Mouse (Mus musculus): ENCODE measurements around the gene Plcl1. TPM values are rescaled to one million over a fixed set of nuclear protein-coding genes. Genes with fewer than 3 reads are reported as not detected.
A peak's percentile ranks its signal among the peaks of the same experiment; 100 is the strongest.
"Not testable (repeated sequence)": the region's sequence is repeated elsewhere in the genome, so short reads cannot be mapped to it uniquely, and the experiment has no call there.

Gene Plcl1
- polyA plus RNA-seq, 1 experiment from 2014 or later, result 3.8 TPM

- not testable (repeated sequence) for H3K36me3 ChIP-seq (ENCODE audit: control insufficient read depth, insufficient read depth, low read length); H3K27me3 ChIP-seq (ENCODE audit: control insufficient read depth, insufficient read depth, low read length); H3K4me2 ChIP-seq (replicated peaks; ENCODE audit: low read depth, low read length); H3K4me1 ChIP-seq (ENCODE audit: control insufficient read depth, insufficient read depth, low read length); ATAC-seq (ENCODE audit: insufficient number of reproducible peaks, insufficient read depth, low FRiP score, low read depth); H3K9ac ChIP-seq (replicated peaks; ENCODE audit: low read depth, low read length); H3K27ac ChIP-seq (ENCODE audit: low read length); H3K4me3 ChIP-seq (ENCODE audit: low read depth, low read length); H3K9me3 ChIP-seq (ENCODE audit: control insufficient read depth, low read depth, low read length)
- WGBS, result 80% methylated on average over 10 of the region's 10 CpGs
Measured at GRCm38 (mm10) chr1:55487371-55487770, 81.7 kb downstream of the Plcl1 start.

DNA sequence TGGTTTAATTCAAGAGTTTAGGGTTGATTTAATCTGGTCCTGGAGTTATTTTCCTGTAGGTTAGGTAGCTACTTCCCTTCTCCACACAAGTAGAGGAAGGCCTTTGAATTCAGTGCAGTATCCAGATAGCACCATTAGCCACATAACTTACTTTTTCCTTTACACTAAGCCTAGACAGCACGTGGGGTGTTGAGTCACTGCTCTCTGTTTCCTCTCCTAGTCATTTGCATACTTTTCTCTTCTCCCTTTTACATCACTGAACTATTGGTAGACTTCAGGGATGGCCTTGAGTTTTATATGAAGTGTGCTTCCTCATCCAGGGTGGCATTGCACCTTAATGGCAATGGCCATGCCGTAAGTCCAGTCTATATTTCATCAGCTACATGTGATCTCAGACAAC, 82.5 kb downstream of the Plcl1 start:
- Histone ChIP-seq H3K4me2 (replicated peaks; ENCODE audit: low read depth, low read length) (no peak overlapping the region), H3K4me1 (ENCODE audit: control insufficient read depth, insufficient read depth, low read length) (0 out of 2 replicates have a peak, but pooled peaks cover 3% of the 10 kb centered on the region), H3K27ac (ENCODE audit: low read length) (no peak overlapping the region), H3K4me3 (ENCODE audit: low read depth, low read length) (no peak overlapping the region), H3K27me3 (ENCODE audit: control insufficient read depth, insufficient read depth, low read length) (no peaks in the 10 kb centered on the region), H3K36me3 (ENCODE audit: control insufficient read depth, insufficient read depth, low read length) (no peaks in the 10 kb centered on the region), H3K9ac (replicated peaks; ENCODE audit: low read depth, low read length) (no peak overlapping the region), H3K9me3 (ENCODE audit: control insufficient read depth, low read depth, low read length) (no peaks in the 10 kb centered on the region)
- WGBS, result 90% methylated on average over 2 of the region's 2 CpGs
- ATAC-seq (ENCODE audit: insufficient number of reproducible peaks, insufficient read depth, low FRiP score, low read depth), result no peak

DNA sequence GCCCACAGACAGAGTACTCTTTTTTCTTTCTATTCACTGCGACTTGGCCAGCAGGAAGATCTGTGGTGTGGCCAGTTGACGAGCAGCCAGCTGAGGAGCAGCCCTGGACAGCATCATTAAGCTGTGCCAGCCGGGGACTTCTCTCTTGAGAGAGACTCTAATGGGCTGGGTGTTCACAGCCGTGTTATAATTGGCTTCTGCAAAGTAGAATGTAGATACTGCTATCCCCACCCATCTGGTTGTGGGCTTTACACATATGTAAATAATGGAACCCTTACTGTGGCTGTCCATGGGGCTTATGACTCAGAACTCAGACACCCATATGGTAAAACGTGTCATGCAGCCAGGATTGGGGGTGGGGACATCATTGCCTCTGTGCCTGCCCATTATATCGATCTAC, 83.6 kb downstream of the Plcl1 start:
- H3K27me3 ChIP-seq (ENCODE audit: control insufficient read depth, insufficient read depth, low read length), result no peaks in the 10 kb centered on the region
- no peaks in the 10 kb centered on the region for H3K36me3 ChIP-seq (ENCODE audit: control insufficient read depth, insufficient read depth, low read length)
- 47% methylated on average over 6 of the region's 6 CpGs for WGBS
- 0 out of 2 replicates have a peak, but pooled peaks have one; percentile 10 for ATAC-seq (ENCODE audit: insufficient number of reproducible peaks, insufficient read depth, low FRiP score, low read depth)
- H3K4me3 ChIP-seq (ENCODE audit: low read depth, low read length), result no peak overlapping the region
- no peak overlapping the region for H3K27ac ChIP-seq (ENCODE audit: low read length)
- H3K9me3 ChIP-seq (ENCODE audit: control insufficient read depth, low read depth, low read length), result no peaks in the 10 kb centered on the region
- no peak overlapping the region for H3K4me2 ChIP-seq (replicated peaks; ENCODE audit: low read depth, low read length)
- H3K9ac ChIP-seq (replicated peaks; ENCODE audit: low read depth, low read length), result no peak overlapping the region
- H3K4me1 ChIP-seq (ENCODE audit: control insufficient read depth, insufficient read depth, low read length), result 0 out of 2 replicates have a peak, but pooled peaks cover 3% of the 10 kb centered on the region

DNA sequence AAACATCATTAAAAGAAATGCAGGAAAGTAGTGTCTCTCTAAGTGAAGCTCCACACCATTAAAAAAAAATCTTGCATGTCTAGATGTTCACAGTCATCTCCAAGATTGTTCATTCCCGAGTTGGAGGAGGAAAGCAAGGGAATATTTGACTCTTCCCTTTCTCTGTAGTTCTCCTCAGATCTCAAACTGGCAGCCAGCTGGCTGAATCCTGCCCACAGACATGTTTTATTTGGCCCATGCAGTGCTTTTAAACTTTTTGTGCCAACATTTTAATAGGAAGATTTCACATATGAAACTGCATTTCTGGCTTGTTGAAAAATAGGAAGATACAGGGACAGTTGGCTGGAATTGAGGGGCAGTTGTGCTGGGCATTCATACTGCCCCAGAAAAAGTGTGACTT, 94.2 kb downstream of the Plcl1 start:
- H3K4me1 ChIP-seq (ENCODE audit: control insufficient read depth, insufficient read depth, low read length), result no peaks in the 10 kb centered on the region
- WGBS, result 66% methylated on average over 1 of the region's 1 CpGs
- no peaks in the 10 kb centered on the region for H3K36me3 ChIP-seq (ENCODE audit: control insufficient read depth, insufficient read depth, low read length)
- no peak overlapping the region for H3K27ac ChIP-seq (ENCODE audit: low read length)
- no peaks in the 10 kb centered on the region for H3K27me3 ChIP-seq (ENCODE audit: control insufficient read depth, insufficient read depth, low read length)
- H3K4me2 ChIP-seq (replicated peaks; ENCODE audit: low read depth, low read length), result no peak overlapping the region
- ATAC-seq (ENCODE audit: insufficient number of reproducible peaks, insufficient read depth, low FRiP score, low read depth), result no peak
- no peak overlapping the region for H3K9ac ChIP-seq (replicated peaks; ENCODE audit: low read depth, low read length)
- H3K4me3 ChIP-seq (ENCODE audit: low read depth, low read length), result no peak overlapping the region
- no peaks in the 10 kb centered on the region for H3K9me3 ChIP-seq (ENCODE audit: control insufficient read depth, low read depth, low read length)

- no peaks in the 10 kb centered on the region for H3K9me3 ChIP-seq (ENCODE audit: control insufficient read depth, low read depth, low read length)
- no peak overlapping the region for H3K4me3 ChIP-seq (ENCODE audit: low read depth, low read length)
- no peaks in the 10 kb centered on the region for H3K27me3 ChIP-seq (ENCODE audit: control insufficient read depth, insufficient read depth, low read length)
- H3K27ac ChIP-seq (ENCODE audit: low read length), result no peak overlapping the region
- 70% methylated on average over 2 of the region's 2 CpGs for WGBS
- ATAC-seq (ENCODE audit: insufficient number of reproducible peaks, insufficient read depth, low FRiP score, low read depth), result no peak
- no peak overlapping the region for H3K4me2 ChIP-seq (replicated peaks; ENCODE audit: low read depth, low read length)
- H3K9ac ChIP-seq (replicated peaks; ENCODE audit: low read depth, low read length), result no peak overlapping the region
- H3K36me3 ChIP-seq (ENCODE audit: control insufficient read depth, insufficient read depth, low read length), result no peaks in the 10 kb centered on the region
- H3K4me1 ChIP-seq (ENCODE audit: control insufficient read depth, insufficient read depth, low read length), result no peaks in the 10 kb centered on the region
Measured at GRCm38 (mm10) chr1:55500981-55501682, 95.4 kb downstream of the Plcl1 start.

DNA sequence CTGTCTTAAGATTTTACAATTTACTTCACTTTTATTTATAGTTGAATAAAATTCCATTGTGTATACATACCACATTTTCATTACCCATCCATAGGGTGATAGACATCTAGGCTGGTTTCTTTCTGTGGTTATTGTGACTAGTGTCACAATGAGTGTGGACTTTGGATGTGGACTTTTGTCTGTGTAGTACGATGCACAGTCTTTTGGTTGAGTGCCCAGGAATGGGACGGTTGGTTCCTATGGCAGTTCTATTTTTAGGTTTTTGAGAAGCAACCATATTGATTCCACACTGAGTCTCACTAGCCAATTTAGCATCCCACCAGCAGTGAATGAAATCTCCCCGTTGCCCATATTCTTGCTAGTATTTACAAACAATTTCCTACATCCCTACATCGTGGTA, 100.1 kb downstream of the Plcl1 start:
- ATAC-seq (ENCODE audit: insufficient number of reproducible peaks, insufficient read depth, low FRiP score, low read depth), result no peak
- Histone ChIP-seq H3K4me1 (ENCODE audit: control insufficient read depth, insufficient read depth, low read length) (no peaks in the 10 kb centered on the region), H3K27me3 (ENCODE audit: control insufficient read depth, insufficient read depth, low read length) (no peaks in the 10 kb centered on the region), H3K9me3 (ENCODE audit: control insufficient read depth, low read depth, low read length) (no peaks in the 10 kb centered on the region), H3K27ac (ENCODE audit: low read length) (no peak overlapping the region), H3K9ac (replicated peaks; ENCODE audit: low read depth, low read length) (no peak overlapping the region), H3K4me3 (ENCODE audit: low read depth, low read length) (no peak overlapping the region), H3K36me3 (ENCODE audit: control insufficient read depth, insufficient read depth, low read length) (no peaks in the 10 kb centered on the region), H3K4me2 (replicated peaks; ENCODE audit: low read depth, low read length) (no peak overlapping the region)
- WGBS, result 62% methylated on average over 4 of the region's 4 CpGs

- no peaks in the 10 kb centered on the region for H3K27me3 ChIP-seq (ENCODE audit: control insufficient read depth, insufficient read depth, low read length)
Measured at GRCm38 (mm10) chr1:55507061-55507460, 101.3 kb downstream of the Plcl1 start.

GRCm38 (mm10) chr1:55509587-55509986, 103.9 kb downstream of the Plcl1 start:
- WGBS, result 91% methylated on average over 1 of the region's 1 CpGs

More at GRCm38 (mm10) chr1:55507061-55507460, 101.3 kb downstream of the Plcl1 start:
- Histone ChIP-seq H3K4me1 (ENCODE audit: control insufficient read depth, insufficient read depth, low read length) (0 out of 2 replicates have a peak, but pooled peaks cover 5% of the 10 kb centered on the region), H3K9me3 (ENCODE audit: control insufficient read depth, low read depth, low read length) (no peaks in the 10 kb centered on the region), H3K4me2 (replicated peaks; ENCODE audit: low read depth, low read length) (no peak overlapping the region), H3K4me3 (ENCODE audit: low read depth, low read length) (no peak overlapping the region), H3K36me3 (ENCODE audit: control insufficient read depth, insufficient read depth, low read length) (no peaks in the 10 kb centered on the region), H3K27ac (ENCODE audit: low read length) (no peak overlapping the region), H3K9ac (replicated peaks; ENCODE audit: low read depth, low read length) (no peak overlapping the region)
- 83% methylated on average over 6 of the region's 6 CpGs for WGBS
- no peak for ATAC-seq (ENCODE audit: insufficient number of reproducible peaks, insufficient read depth, low FRiP score, low read depth)

GRCm38 (mm10) chr1:55512165-55512564, 106.4 kb downstream of the Plcl1 start:
- no peak for ATAC-seq (ENCODE audit: insufficient number of reproducible peaks, insufficient read depth, low FRiP score, low read depth)

More at GRCm38 (mm10) chr1:55509587-55509986, 103.9 kb downstream of the Plcl1 start:
- Histone ChIP-seq H3K27ac (ENCODE audit: low read length) (no peak overlapping the region), H3K9ac (replicated peaks; ENCODE audit: low read depth, low read length) (no peak overlapping the region), H3K36me3 (ENCODE audit: control insufficient read depth, insufficient read depth, low read length) (no peaks in the 10 kb centered on the region), H3K4me2 (replicated peaks; ENCODE audit: low read depth, low read length) (no peak overlapping the region), H3K27me3 (ENCODE audit: control insufficient read depth, insufficient read depth, low read length) (no peaks in the 10 kb centered on the region), H3K4me3 (ENCODE audit: low read depth, low read length) (no peak overlapping the region), H3K9me3 (ENCODE audit: control insufficient read depth, low read depth, low read length) (no peaks in the 10 kb centered on the region), H3K4me1 (ENCODE audit: control insufficient read depth, insufficient read depth, low read length) (0 out of 2 replicates have a peak, but pooled peaks cover 10% of the 10 kb centered on the region)
- no peak for ATAC-seq (ENCODE audit: insufficient number of reproducible peaks, insufficient read depth, low FRiP score, low read depth)

More at GRCm38 (mm10) chr1:55512165-55512564, 106.4 kb downstream of the Plcl1 start:
- Histone ChIP-seq H3K36me3 (ENCODE audit: control insufficient read depth, insufficient read depth, low read length) (no peaks in the 10 kb centered on the region), H3K4me2 (replicated peaks; ENCODE audit: low read depth, low read length) (no peak overlapping the region), H3K4me1 (ENCODE audit: control insufficient read depth, insufficient read depth, low read length) (0 out of 2 replicates have a peak, but pooled peaks cover 10% of the 10 kb centered on the region), H3K9me3 (ENCODE audit: control insufficient read depth, low read depth, low read length) (no peaks in the 10 kb centered on the region), H3K9ac (replicated peaks; ENCODE audit: low read depth, low read length) (no peak overlapping the region), H3K27ac (ENCODE audit: low read length) (no peak overlapping the region), H3K4me3 (ENCODE audit: low read depth, low read length) (no peak overlapping the region), H3K27me3 (ENCODE audit: control insufficient read depth, insufficient read depth, low read length) (no peaks in the 10 kb centered on the region)
- 83% methylated on average over 3 of the region's 3 CpGs for WGBS

Data from stomach, embryonic 14.5 days (tissue).